Mouse (Mus musculus) kidney, postnatal 4 days (tissue): Measurements from ENCODE around the gene Usp40.

Experiments used
- DNase-seq, 2 experiments: peaks; one replicate each; pipeline ENCODE4 v3.0.0; 2021; ENCODE audit warnings: mixed read lengths in 2 of 2

The Usp40 gene

GRCm38 (mm10) chr1:87941765-87942164 lies 66.6 kb downstream of the Usp40 start:
- DNase-seq, result no peak

- DNase-seq, result no peak
Observed at GRCm38 (mm10) chr1:87936516-87936915, 71.8 kb downstream of the Usp40 start.

- DNase-seq, result no peak
Observed at GRCm38 (mm10) chr1:87936075-87936474, 72.3 kb downstream of the Usp40 start.

- DNase-seq, result no peak
Observed at GRCm38 (mm10) chr1:87935546-87935945, 72.8 kb downstream of the Usp40 start.

- no peak for DNase-seq
Observed at GRCm38 (mm10) chr1:87935095-87935494, 73.3 kb downstream of the Usp40 start.

GRCm38 (mm10) chr1:87933051-87933450 lies 75.3 kb downstream of the Usp40 start:
- DNase-seq, result peak; percentile 20 to 31

GRCm38 (mm10) chr1:87929730-87930129 lies 78.6 kb downstream of the Usp40 start:
- peak; percentile 16 to 18 for DNase-seq

- no peak for DNase-seq
Observed at GRCm38 (mm10) chr1:87924888-87925287, 83.5 kb downstream of the Usp40 start.

- DNase-seq, result peak; percentile 61 to 68
Observed at GRCm38 (mm10) chr1:87922666-87923065, 85.7 kb downstream of the Usp40 start.

- DNase-seq, result no peak
Observed at GRCm38 (mm10) chr1:87920056-87920614, 88.2 kb downstream of the Usp40 start.

- no peak for DNase-seq
Observed at GRCm38 (mm10) chr1:87918061-87918460, 90.3 kb downstream of the Usp40 start.

- no peak for DNase-seq
Observed at GRCm38 (mm10) chr1:87917361-87917760, 91.0 kb downstream of the Usp40 start.

GRCm38 (mm10) chr1:87913356-87913755 lies 95.0 kb downstream of the Usp40 start:
- no peak for DNase-seq

- peak in 1 of 2 experiments; percentile 25 for DNase-seq
Observed at GRCm38 (mm10) chr1:87910428-87910827, 97.9 kb downstream of the Usp40 start.

GRCm38 (mm10) chr1:87909565-87909964 lies 98.8 kb downstream of the Usp40 start:
- DNase-seq, result no peak

GRCm38 (mm10) chr1:87908736-87909135 lies 99.6 kb downstream of the Usp40 start:
- peak in 1 of 2 experiments; percentile 40 for DNase-seq

GRCm38 (mm10) chr1:87908006-87908405 lies 100.3 kb downstream of the Usp40 start:
- DNase-seq, result no peak

GRCm38 (mm10) chr1:87906361-87906956 lies 101.9 kb downstream of the Usp40 start:
- DNase-seq, result no peak

- DNase-seq, result no peak
Observed at GRCm38 (mm10) chr1:87902186-87902585, 106.2 kb downstream of the Usp40 start.

GRCm38 (mm10) chr1:87900979-87901378 lies 107.4 kb downstream of the Usp40 start:
- peak in 1 of 2 experiments; percentile 55 for DNase-seq

GRCm38 (mm10) chr1:87899701-87900100 lies 108.7 kb downstream of the Usp40 start:
- no peak for DNase-seq

GRCm38 (mm10) chr1:87896921-87897320 lies 111.4 kb downstream of the Usp40 start:
- no peak for DNase-seq
